Mouse (Mus musculus) fat pad, adult 2 months (tissue): ENCODE data around the gene Xrcc2.
"Not testable (repeated sequence)": the region's sequence is repeated elsewhere in the genome, so short reads cannot be mapped to it uniquely, and the experiment has no call there.

Experiments used
- DNase-seq: peaks from one replicate; pipeline ENCODE4 v3.0.0-alpha.2; 2011; ENCODE audit warnings: low read depth, low spot score; ENCODE audit errors: extremely low read depth

The Xrcc2 gene

GRCm38 (mm10) chr5:25705567-25706349 lies at the start of gene Xrcc2:
TSS of gene Xrcc2 (minus strand) at chr5:25705825.
- DNase-seq: no peak

DNA sequence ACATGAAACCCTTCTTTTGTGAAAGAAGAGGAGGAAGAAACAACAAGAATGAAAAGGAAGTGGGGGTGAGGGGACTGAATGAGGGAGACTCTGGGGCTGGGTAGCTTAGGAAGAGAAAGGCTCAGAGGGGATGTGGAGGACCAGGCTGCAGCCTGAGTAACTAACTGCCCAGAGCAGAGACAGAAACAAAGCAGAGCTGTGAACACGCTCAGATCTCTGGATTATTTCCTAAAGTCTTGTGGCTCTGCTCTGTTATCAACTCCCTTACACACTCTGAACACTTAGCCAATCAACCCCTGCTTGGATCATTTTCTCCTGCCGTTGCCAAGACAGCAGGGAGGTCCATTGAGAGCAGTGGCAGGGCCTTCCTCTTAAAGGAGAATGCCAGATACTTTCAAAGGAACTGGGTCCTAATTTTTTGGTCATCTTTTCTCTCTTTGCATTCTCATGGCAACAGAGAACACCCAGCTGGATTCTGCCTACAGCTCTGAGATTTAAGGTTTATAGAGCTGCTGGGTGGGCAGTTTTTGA lies 48.7 kb upstream of the Xrcc2 start:
- no peak for DNase-seq

DNA sequence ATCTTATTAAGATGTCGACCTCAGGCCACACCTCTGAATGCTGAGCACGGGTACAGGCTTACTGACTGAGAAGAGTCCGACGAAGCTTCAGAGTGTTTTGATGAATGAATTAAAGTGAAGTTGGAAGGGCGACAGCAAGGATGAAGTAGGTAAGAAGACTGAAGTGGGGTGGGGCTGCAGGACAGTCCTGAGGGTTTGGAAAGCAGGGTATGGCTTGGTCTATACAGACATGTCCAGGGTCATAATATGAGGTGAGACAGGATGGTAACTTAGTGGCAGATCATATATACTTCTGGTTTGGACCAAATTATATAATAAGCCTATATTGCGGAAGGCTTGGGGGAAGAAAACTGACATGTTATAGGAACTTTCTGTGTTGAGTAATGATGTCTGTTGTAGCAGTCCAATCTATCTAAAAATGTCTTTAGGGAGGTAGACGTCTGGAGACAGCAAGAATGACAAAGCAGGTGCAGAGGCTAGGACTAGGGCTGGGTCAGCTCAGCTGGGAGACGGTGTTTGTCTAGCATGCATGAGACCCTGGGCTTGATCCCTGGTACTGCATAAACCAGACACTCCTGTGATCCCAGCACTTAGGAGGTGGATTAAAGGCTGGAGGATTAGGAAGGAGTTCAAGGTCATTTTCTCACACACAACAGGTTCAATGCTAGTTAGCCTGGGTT lies 48.1 kb upstream of the Xrcc2 start:
- no peak for DNase-seq

DNA sequence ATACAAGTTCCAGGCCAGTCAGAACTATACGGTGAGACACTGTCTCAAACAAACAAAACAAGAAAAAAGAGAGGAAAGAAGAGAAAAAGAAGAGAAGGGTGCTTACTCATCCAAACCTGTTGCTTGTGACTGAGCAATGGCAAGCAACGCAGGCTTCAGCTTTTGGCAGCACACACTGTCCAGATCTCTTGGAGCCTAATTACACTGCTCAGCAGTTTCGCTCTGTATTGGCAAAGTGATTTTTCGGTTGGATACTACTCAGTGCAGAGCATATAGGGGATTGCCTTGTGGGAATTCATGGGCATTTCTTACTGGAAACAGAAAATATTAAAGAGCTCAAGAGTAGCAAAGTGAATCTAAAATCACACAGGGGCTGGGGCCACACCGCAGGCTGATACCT lies 47.2 kb upstream of the Xrcc2 start:
- DNase-seq: peak; percentile 42

DNA sequence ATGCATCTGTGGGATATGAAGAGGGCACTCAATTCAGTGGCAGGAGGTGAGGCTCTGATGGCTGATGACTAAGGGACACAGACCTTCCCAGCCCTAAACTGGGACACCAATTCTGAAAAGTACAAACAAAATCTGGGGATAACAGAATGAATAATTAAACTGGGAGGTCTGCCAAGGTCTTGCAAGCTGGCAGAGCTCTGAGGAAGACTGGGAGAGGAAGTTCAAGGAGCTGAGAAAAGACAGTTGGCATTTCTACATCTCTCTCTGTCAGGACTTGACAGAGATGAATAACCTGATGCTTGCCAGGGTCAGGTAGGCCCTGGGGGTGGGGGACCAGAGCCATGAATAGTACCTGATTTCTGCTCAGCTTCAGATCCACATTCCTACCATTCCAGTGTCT lies 45.9 kb upstream of the Xrcc2 start:
- DNase-seq: peak; percentile 72

DNA sequence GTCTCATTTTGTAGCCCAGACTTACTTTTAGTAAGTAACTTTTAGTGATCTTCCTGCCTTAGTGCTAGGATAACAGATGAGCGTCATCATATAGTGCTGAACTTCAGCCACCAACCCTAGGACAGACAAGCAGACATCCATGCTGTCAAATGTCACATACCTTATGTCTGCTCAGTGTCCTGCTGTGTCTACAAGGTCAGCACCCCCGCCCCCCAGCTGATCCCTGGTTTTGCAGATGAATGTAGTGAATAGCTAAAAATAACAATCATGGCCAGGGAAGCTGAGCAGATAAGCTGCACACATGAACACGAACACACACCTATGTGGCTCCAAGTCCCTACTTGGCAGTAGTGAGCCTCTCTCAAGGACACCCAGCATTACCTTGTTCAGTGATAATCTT lies 43.0 kb upstream of the Xrcc2 start:
- DNase-seq: no peak

- no peak for DNase-seq
These were observed 42.3 kb upstream of the Xrcc2 start for GRCm38 (mm10) chr5:25747904-25748303.

GRCm38 (mm10) chr5:25738902-25739301 lies 33.3 kb upstream of the Xrcc2 start:
- not testable (repeated sequence) for DNase-seq

DNA sequence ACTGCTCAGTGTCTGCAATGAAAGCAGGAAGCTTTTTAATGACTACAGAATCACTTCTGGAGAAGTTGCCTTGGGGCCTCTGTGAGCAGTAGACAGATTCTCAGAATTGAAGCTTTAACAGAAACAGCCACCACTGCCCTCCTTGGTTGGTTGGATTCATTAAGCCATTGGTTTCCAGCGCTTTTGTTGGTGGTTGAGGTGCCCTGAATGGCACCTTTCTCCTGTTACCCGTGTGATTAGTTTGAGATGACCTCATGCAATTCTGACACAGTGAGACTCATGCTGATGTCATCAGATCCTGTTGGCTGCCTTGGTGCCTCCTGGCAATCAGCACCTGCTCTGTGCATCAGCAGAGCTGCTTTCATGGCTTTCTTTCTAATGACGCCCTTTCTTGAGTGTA lies 32.8 kb upstream of the Xrcc2 start:
- DNase-seq: no peak

- no peak for DNase-seq
These were observed 30.2 kb upstream of the Xrcc2 start for GRCm38 (mm10) chr5:25735861-25736260.

GRCm38 (mm10) chr5:25734318-25734717 lies 28.7 kb upstream of the Xrcc2 start:
- no peak for DNase-seq

- peak; percentile 55 for DNase-seq
These were observed 18.6 kb upstream of the Xrcc2 start for GRCm38 (mm10) chr5:25724134-25724675.

GRCm38 (mm10) chr5:25723016-25723415 lies 17.4 kb upstream of the Xrcc2 start:
- no peak for DNase-seq

- DNase-seq: no peak
These were observed 13.8 kb upstream of the Xrcc2 start for GRCm38 (mm10) chr5:25719390-25719789.

- DNase-seq: not testable (repeated sequence)
These were observed 7.5 kb upstream of the Xrcc2 start for GRCm38 (mm10) chr5:25713001-25713706.

GRCm38 (mm10) chr5:25704702-25705566 lies 691 bp downstream of the Xrcc2 start:
- no peak for DNase-seq

DNA sequence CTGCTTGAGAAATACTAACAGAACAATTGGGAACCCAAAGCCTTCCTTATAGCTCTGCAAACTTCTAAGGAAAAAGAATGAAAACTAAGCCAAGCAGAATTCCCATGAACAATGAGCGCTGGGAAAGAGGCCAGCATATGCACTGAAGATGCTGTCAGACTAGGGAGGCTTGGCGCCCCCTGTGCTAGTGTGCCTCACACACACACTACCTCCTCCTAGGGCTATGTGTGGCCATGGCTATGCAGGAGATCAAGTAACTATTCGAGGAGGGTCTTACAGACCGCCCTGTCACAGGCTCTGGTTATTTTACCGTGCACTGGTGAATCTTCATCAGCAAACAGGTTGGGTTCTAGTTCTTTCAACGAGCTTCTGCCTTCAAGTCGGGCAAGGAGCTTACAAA lies 7.7 kb downstream of the Xrcc2 start:
- DNase-seq: no peak

GRCm38 (mm10) chr5:25696256-25696655 lies 9.4 kb downstream of the Xrcc2 start:
- DNase-seq: no peak

DNA sequence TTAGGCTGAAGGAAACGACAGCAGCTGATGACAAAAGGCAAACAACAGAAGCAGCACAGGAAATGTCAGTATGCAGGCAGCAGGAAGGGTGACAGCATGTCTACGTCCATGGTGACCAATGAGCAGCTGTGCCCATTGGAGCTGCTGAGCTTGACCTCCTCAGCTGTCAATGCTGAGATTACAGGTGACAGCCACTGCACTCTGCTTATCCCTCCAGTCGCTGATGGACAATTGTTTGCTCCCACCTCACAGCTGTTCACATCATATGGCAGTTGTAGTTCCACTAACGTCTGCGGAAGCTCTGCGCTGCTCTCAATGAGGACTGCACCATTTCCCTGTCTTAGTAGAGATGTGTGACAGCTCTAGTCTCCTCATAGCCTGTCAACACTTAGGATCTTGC lies 9.8 kb downstream of the Xrcc2 start:
- no peak for DNase-seq
